Mouse (Mus musculus) neural tube, embryonic 14.5 days (tissue): ENCODE data around the gene Rtraf. TPM values are rescaled to one million over a fixed set of nuclear protein-coding genes. Genes with fewer than 3 reads are reported as not detected.

ENCODE experiments used
- ATAC-seq: fragments of 200-750 bp; cut with Nextera tagmentation; 2 replicates; pipeline ENCODE4 v1.8.0; 2017; ENCODE audit warnings: low read depth, mild to moderate bottlenecking, moderate TSS enrichment, moderate library complexity
- H3K27ac ChIP-seq: fragments of 300-500 bp; sonication (generic); 2 replicates; pipeline ENCODE4 v1.5.1; 2014; ENCODE audit warnings: low read depth, mild to moderate bottlenecking, control low read depth, low read length, moderate library complexity, mixed read lengths
- H3K27me3 ChIP-seq: fragments of 300-500 bp; sonication (generic); 2 replicates; pipeline ENCODE4 v1.6.1; 2014; ENCODE audit warnings: low read length; ENCODE audit not compliant: control insufficient read depth, insufficient read depth
- H3K36me3 ChIP-seq: fragments of 300-500 bp; sonication (generic); 2 replicates; pipeline ENCODE4 v1.6.1; 2014; ENCODE audit warnings: low read length, mixed read lengths; ENCODE audit not compliant: control insufficient read depth, insufficient read depth
- H3K4me1 ChIP-seq: fragments of 300-500 bp; sonication (generic); 2 replicates; pipeline ENCODE4 v1.6.1; 2014; ENCODE audit warnings: low read length; ENCODE audit not compliant: control insufficient read depth, insufficient read depth
- H3K4me2 ChIP-seq: fragments of 300-500 bp; sonication (generic); 2 replicates; pipeline ENCODE4 v1.6.1; 2014; ENCODE audit warnings: mild to moderate bottlenecking, low read depth, low read length, control low read depth
- H3K4me3 ChIP-seq: fragments of 300-500 bp; sonication (generic); 2 replicates; pipeline ENCODE4 v1.5.1; 2014; ENCODE audit warnings: low read depth, low read length, control low read depth, mixed read lengths
- H3K9ac ChIP-seq: fragments of 300-500 bp; sonication (generic); replicated peaks from 2 replicates; pipeline ENCODE4 v1.6.1; 2014; ENCODE audit warnings: low read depth, mild to moderate bottlenecking, control low read depth, low read length, mixed read lengths
- H3K9me3 ChIP-seq: fragments of 300-500 bp; sonication (generic); 2 replicates; pipeline ENCODE4 v1.6.1; 2016; ENCODE audit warnings: low read length; ENCODE audit not compliant: control insufficient read depth
- WGBS: fragments of 180-500 bp; shearing (Covaris S2); extraction: QIAGEN DNeasy Blood & Tissue Kit; methylation state at CpG from one replicate; pipeline ENCODE4 v1.1.7; 2014; 5-methylcytosine and 5-hydroxymethylcytosine counted together
- polyA plus RNA-seq: library from polyadenylated mRNA; unstranded; fragments of >200 nt; fragmentation: Nextera tagmentation; extraction: Ambion mirVana; gene quantifications from 2 replicates; pipeline ENCODE4 v1.2.1, GENCODE M21; 2014

The Rtraf gene
- polyA plus RNA-seq, 1 experiment from 2014 or later: 162 TPM

GRCm38 (mm10) chr14:19765539-19766379 lies 57.9 kb downstream of the Rtraf start:
- Histone ChIP-seq H3K27me3 (no peaks in the 10 kb centered on the region), H3K36me3 (no peaks in the 10 kb centered on the region), H3K4me2 (no peak overlapping the region), H3K9me3 (no peaks in the 10 kb centered on the region), H3K4me3 (no peak overlapping the region), H3K27ac (no peak overlapping the region), H3K4me1 (0 out of 2 replicates have a peak, but pooled peaks cover 2% of the 10 kb centered on the region), H3K9ac (no peak overlapping the region; the same call in 1 of the 2 replicates)
- no peak for ATAC-seq
- 55% methylated on average over 9 of the region's 9 CpGs for WGBS

GRCm38 (mm10) chr14:19764331-19764730 lies 59.3 kb downstream of the Rtraf start:
- Histone ChIP-seq H3K36me3 (no peaks in the 10 kb centered on the region), H3K4me1 (0 out of 2 replicates have a peak, but pooled peaks cover 2% of the 10 kb centered on the region), H3K9ac (no peak overlapping the region), H3K9me3 (no peaks in the 10 kb centered on the region), H3K27me3 (no peaks in the 10 kb centered on the region), H3K4me2 (no peak overlapping the region), H3K4me3 (no peak overlapping the region), H3K27ac (no peak overlapping the region)
- no peak for ATAC-seq
- WGBS: 74% methylated on average over 8 of the region's 8 CpGs

- H3K4me1 ChIP-seq: 0 out of 2 replicates have a peak, but pooled peaks cover 2% of the 10 kb centered on the region
- H3K9me3 ChIP-seq: no peaks in the 10 kb centered on the region
- no peak overlapping the region for H3K4me3 ChIP-seq
- H3K9ac ChIP-seq: no peak overlapping the region
- H3K4me2 ChIP-seq: no peak overlapping the region
- no peak for ATAC-seq
- 0 out of 2 replicates have a peak overlapping the region, but pooled peaks have one; percentile 18 for H3K27ac ChIP-seq
- no peaks in the 10 kb centered on the region for H3K27me3 ChIP-seq
- H3K36me3 ChIP-seq: no peaks in the 10 kb centered on the region
- WGBS: 41% methylated on average over 8 of the region's 8 CpGs
Observed at GRCm38 (mm10) chr14:19763527-19763926, 60.1 kb downstream of the Rtraf start.

GRCm38 (mm10) chr14:19762014-19762413 lies 61.6 kb downstream of the Rtraf start:
- H3K36me3 ChIP-seq: no peaks in the 10 kb centered on the region
- no peaks in the 10 kb centered on the region for H3K27me3 ChIP-seq
- H3K9ac ChIP-seq: no peak overlapping the region
- ATAC-seq: no peak
- 68% methylated on average over 4 of the region's 4 CpGs for WGBS
- H3K4me2 ChIP-seq: no peak overlapping the region
- H3K4me1 ChIP-seq: 0 out of 2 replicates have a peak, but pooled peaks cover 2% of the 10 kb centered on the region
- H3K4me3 ChIP-seq: no peak overlapping the region
- H3K27ac ChIP-seq: no peak overlapping the region
- H3K9me3 ChIP-seq: no peaks in the 10 kb centered on the region

Other genes with a start within 250 kb of the Rtraf start
- gene Gm2237, start 238.7 kb downstream of the Rtraf start, polyA plus RNA-seq: 5.7 and 7.9 TPM in 2 replicates
- not detected in 2 replicates for gene Gm5458, start 221.2 kb downstream of the Rtraf start, polyA plus RNA-seq
- gene Nid2, start 72.6 kb downstream of the Rtraf start, polyA plus RNA-seq: 6.6 and 59.7 TPM in 2 replicates
- gene Gng2, start 153.8 kb upstream of the Rtraf start, polyA plus RNA-seq: 338 and 451 TPM in 2 replicates